Mouse (Mus musculus) ES-Bruce4 (cell line): Measurements from ENCODE around the gene Vmn1r127.
"Not testable (repeated sequence)": the region's sequence is repeated elsewhere in the genome, so short reads cannot be mapped to it uniquely, and the experiment has no call there.

Source experiments
- CTCF ChIP-seq: IDR thresholded peaks from one replicate; pipeline ENCODE4 v1.8.1; 2011; ENCODE audit warnings: low read depth, low read length
- EP300 ChIP-seq: IDR thresholded peaks from 2 replicates; pipeline ENCODE4 v1.6.1; 2011; ENCODE audit warnings: low read depth, low read length; ENCODE audit not compliant: insufficient read depth
- POLR2A ChIP-seq: IDR thresholded peaks from one replicate; pipeline ENCODE4 v1.8.1; 2011; ENCODE audit warnings: low read length; ENCODE audit not compliant: insufficient read depth

GRCm38 (mm10) chr7:21319761-21320160 is at the start of gene Vmn1r127:
- TF ChIP-seq CTCF, EP300, POLR2A: not testable (repeated sequence)
